Mouse (Mus musculus) midbrain, embryonic 16.5 days (tissue): ENCODE measurements around the gene Slc35e3. TPM values are rescaled to one million over a fixed set of nuclear protein-coding genes. Genes with fewer than 3 reads are reported as not detected.

ENCODE experiments used
- ATAC-seq: fragments of 200-750 bp; cut with Nextera tagmentation; 2 replicates; pipeline ENCODE4 v1.8.0; 2017; ENCODE audit warnings: moderate TSS enrichment
- H3K27ac ChIP-seq: fragments of 300-500 bp; sonication (generic); 2 replicates; pipeline ENCODE4 v1.5.1; 2014; ENCODE audit warnings: mild to moderate bottlenecking, low read length, mixed read lengths
- H3K27me3 ChIP-seq: fragments of 300-500 bp; sonication (generic); 2 replicates; pipeline ENCODE4 v1.6.1; 2014; ENCODE audit warnings: low read depth, low read length, mixed read lengths; ENCODE audit not compliant: control insufficient read depth, insufficient read depth
- H3K36me3 ChIP-seq: fragments of 300-500 bp; sonication (generic); 2 replicates; pipeline ENCODE4 v1.6.1; 2014; ENCODE audit warnings: mild to moderate bottlenecking, low read length, moderate library complexity, mixed read lengths; ENCODE audit not compliant: control insufficient read depth, insufficient read depth
- H3K4me1 ChIP-seq: fragments of 300-500 bp; sonication (generic); 2 replicates; pipeline ENCODE4 v1.6.1; 2014; ENCODE audit warnings: mild to moderate bottlenecking, low read length, mixed read lengths; ENCODE audit not compliant: control insufficient read depth, insufficient read depth
- H3K4me2 ChIP-seq: fragments of 300-500 bp; sonication (generic); 2 replicates; pipeline ENCODE4 v1.6.1; 2014; ENCODE audit warnings: mild to moderate bottlenecking, low read length, mixed read lengths
- H3K4me3 ChIP-seq: fragments of 300-500 bp; sonication (generic); 2 replicates; pipeline ENCODE4 v1.5.1; 2014; ENCODE audit warnings: low read depth, mild to moderate bottlenecking, low read length, moderate library complexity, mixed read lengths
- H3K9ac ChIP-seq: fragments of 300-500 bp; sonication (generic); 2 replicates; pipeline ENCODE4 v1.6.1; 2014; ENCODE audit warnings: low read depth, low read length, mixed read lengths
- H3K9me3 ChIP-seq: fragments of 300-500 bp; sonication (generic); replicated peaks from 2 replicates; pipeline ENCODE4 v1.6.1; 2014; ENCODE audit warnings: mild to moderate bottlenecking, low read length, mixed read lengths; ENCODE audit not compliant: control insufficient read depth, poor library complexity, severe bottlenecking
- WGBS: fragments of 180-500 bp; shearing (Covaris S2); extraction: QIAGEN DNeasy Blood & Tissue Kit; methylation state at CpG from one replicate; pipeline ENCODE4 v1.1.7; 2014; 5-methylcytosine and 5-hydroxymethylcytosine counted together
- polyA plus RNA-seq: library from polyadenylated mRNA; unstranded; fragments of >200 nt; fragmentation: Nextera tagmentation; extraction: Ambion mirVana; gene quantifications from 2 replicates; pipeline ENCODE4 v1.2.1, GENCODE M21; 2015

Slc35e3 gene
- polyA plus RNA-seq, 1 experiment from 2014 or later, result 34.8 TPM

DNA sequence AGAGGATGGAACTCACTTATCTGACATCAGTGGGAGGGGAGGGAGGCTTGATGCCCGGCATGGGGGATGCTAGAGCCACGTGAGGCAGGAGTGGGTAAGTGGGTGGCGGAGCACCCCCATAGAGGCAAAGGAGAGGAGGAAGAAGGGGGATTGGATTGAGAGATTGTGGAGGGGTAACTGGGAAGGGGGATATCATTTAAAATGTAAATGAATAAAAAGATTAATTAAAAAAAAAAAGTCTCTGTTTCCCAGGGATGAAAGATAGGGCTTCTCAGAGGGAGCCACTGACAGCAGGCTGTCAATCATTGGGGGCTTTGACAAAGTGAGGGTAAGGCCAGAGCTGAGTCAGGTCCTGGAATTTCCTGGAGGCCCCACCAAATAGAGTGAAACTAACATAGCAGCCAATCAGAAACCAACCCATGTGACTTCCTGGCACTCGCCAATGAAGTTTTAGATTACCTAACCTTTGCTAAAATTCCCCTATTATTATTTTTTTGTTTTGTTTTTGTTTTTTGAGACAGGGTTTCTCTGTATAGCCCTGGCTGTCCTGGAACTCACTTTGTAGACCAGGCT is 31.2 kb downstream of the Slc35e3 start:
- H3K4me2 ChIP-seq, result no peak overlapping the region
- no peaks in the 10 kb centered on the region for H3K27me3 ChIP-seq
- no peak overlapping the region for H3K9ac ChIP-seq
- whole genome bisulfite sequencing, result 76% methylated on average over 4 of the region's 4 CpGs
- H3K36me3 ChIP-seq, result no peaks in the 10 kb centered on the region
- ATAC-seq, result no peak
- H3K27ac ChIP-seq, result no peak overlapping the region
- no peaks in the 10 kb centered on the region for H3K9me3 ChIP-seq
- peaks cover 5% of the 10 kb centered on the region; the same call in 1 of the 2 replicates for H3K4me1 ChIP-seq
- H3K4me3 ChIP-seq, result no peak overlapping the region

DNA sequence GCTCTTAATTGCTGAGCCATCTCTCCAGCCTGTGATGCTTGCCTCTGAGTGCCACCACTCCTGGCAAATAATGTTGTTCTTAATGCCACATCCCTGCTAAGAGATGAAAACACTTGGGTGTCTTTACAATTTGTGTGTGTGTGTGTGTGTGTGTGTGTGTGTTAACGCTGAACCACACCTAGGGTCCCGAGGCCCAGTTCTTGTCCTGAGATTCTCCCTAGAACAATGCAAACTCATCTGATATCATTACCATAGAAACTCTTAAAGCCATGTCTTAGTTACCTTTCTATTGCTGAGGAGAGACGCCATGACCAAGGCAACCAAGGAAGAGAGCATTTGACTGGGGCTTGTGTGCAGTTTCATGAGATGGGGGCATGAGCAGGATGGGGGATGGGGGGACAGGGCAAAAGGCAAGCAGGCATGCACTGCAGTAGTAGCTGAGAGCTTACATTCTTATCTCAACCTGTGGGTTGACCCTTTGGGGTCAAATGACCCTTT is 32.1 kb downstream of the Slc35e3 start:
- H3K27me3 ChIP-seq, result no peaks in the 10 kb centered on the region
- H3K4me2 ChIP-seq, result no peak overlapping the region
- H3K27ac ChIP-seq, result no peak overlapping the region
- H3K4me1 ChIP-seq, result peaks cover 10% of the 10 kb centered on the region
- no peak overlapping the region for H3K4me3 ChIP-seq
- H3K9me3 ChIP-seq, result no peaks in the 10 kb centered on the region
- ATAC-seq, result no peak
- H3K36me3 ChIP-seq, result no peaks in the 10 kb centered on the region
- whole genome bisulfite sequencing, result 90% methylated on average over 3 of the region's 3 CpGs
- H3K9ac ChIP-seq, result no peak overlapping the region

DNA sequence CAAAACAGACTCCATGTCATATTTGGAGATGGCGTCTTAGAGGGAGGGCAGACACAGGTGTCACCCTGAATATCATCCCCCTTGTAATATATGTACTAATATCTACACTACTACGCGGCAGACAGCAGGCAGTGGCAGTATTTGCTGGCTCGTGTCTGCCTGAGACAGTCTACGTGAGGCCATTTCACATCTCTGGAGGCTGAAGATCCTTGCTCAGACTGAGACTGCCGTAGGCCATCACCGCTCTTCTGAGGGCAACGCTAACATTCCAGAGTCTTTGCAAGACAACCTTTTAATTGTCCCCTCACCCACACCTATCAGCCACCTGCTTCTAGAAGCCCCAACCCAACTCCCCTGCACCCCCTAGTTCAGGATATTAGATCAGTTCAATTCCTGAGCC is 32.7 kb downstream of the Slc35e3 start:
- ATAC-seq, result no peak
- no peaks in the 10 kb centered on the region for H3K36me3 ChIP-seq
- no peaks in the 10 kb centered on the region for H3K9me3 ChIP-seq
- H3K27ac ChIP-seq, result no peak overlapping the region
- peaks cover 15% of the 10 kb centered on the region for H3K4me1 ChIP-seq
- H3K4me3 ChIP-seq, result no peak overlapping the region
- no peak overlapping the region for H3K9ac ChIP-seq
- WGBS, result 93% methylated on average over 8 of the region's 8 CpGs
- no peak overlapping the region for H3K4me2 ChIP-seq
- no peaks in the 10 kb centered on the region for H3K27me3 ChIP-seq

DNA sequence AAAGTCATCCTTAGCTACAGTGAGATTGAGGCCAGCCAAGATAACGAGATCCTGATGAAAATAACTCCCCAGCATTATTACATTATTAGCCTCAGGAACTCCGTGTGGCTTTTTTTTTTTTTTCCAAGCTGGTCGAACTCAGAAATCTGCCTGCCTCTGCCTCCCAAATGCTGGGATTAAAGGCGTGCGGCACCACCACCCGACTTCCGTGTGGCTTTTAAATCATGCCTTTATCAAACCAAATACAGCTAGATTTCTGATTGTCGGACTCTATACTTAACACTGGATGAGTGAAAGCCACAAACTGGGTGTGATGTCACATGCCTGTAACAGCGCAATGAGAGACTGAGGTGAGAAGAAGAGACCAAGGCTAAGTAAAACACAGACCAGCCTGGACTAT is 33.3 kb downstream of the Slc35e3 start:
- H3K9ac ChIP-seq, result no peak overlapping the region
- no peaks in the 10 kb centered on the region for H3K27me3 ChIP-seq
- H3K4me3 ChIP-seq, result no peak overlapping the region
- H3K27ac ChIP-seq, result no peak overlapping the region
- no peak for ATAC-seq
- peaks cover 15% of the 10 kb centered on the region for H3K4me1 ChIP-seq
- H3K4me2 ChIP-seq, result no peak overlapping the region
- H3K36me3 ChIP-seq, result no peaks in the 10 kb centered on the region
- whole genome bisulfite sequencing, result 92% methylated on average over 9 of the region's 9 CpGs
- H3K9me3 ChIP-seq, result no peaks in the 10 kb centered on the region

DNA sequence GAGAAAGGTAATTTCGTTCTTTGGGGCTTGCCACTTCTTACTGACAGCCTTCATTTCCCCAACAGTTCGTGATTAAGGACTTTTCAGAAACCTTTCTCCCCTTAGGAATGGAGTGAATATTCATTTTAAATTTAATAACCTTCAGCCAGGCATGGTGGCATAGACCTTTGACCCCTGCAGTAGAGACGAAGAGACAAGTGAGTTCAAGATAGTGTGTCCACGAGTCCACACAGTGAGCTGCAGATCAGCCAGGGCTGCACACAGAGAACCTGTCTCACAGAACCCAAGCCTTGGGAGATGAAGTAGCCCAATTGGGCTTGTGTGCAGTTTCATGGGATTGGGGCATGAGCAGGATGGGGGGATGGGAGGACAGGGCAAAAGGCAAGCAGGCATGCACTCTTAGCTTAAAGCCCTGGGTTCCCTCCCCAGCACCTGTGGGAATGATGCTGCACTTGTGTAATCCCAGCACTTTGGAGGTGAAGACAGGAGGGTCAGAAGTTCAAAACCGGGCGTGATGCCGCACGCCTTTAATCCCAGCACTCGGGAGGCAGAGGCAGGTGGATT is 33.9 kb downstream of the Slc35e3 start:
- peaks cover 15% of the 10 kb centered on the region for H3K4me1 ChIP-seq
- ATAC-seq, result no peak

DNA sequence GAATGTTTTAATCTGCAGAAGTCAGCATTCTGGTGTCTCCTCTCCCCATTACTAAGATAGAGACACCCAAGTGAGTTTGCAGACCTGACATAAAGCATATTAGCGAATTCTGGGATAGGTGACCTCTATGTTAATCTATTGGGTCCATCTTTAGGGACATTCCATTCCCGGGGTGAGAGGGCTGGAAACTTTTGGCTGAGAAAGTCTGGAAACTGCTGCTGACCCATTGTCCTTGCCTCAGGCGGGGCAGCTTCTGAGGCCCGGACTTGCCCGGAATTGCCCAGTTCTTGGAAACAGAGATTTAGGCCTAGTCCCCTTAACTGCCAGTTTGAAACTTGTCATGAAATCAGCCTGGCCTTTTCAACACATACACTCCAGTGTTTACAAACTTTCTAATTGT is 34.8 kb downstream of the Slc35e3 start:
- Histone ChIP-seq H3K27ac (no peak overlapping the region), H3K9ac (peak overlapping the region; percentile 100), H3K36me3 (peaks cover 2% of the 10 kb centered on the region; the same call in 1 of the 2 replicates), H3K9me3 (no peaks in the 10 kb centered on the region), H3K27me3 (no peaks in the 10 kb centered on the region), H3K4me2 (peak overlapping the region; percentile 49), H3K4me3 (peak overlapping the region; percentile 90), H3K4me1 (peaks cover 15% of the 10 kb centered on the region)
- no peak for ATAC-seq
- 69% methylated on average over 5 of the region's 5 CpGs for WGBS

More for the DNA sequence above, 33.9 kb downstream of the Slc35e3 start:
- Histone ChIP-seq H3K27ac (no peak overlapping the region), H3K27me3 (no peaks in the 10 kb centered on the region), H3K4me3 (no peak overlapping the region), H3K36me3 (no peaks in the 10 kb centered on the region), H3K4me2 (no peak overlapping the region), H3K9me3 (no peaks in the 10 kb centered on the region), H3K9ac (no peak overlapping the region)
- 92% methylated on average over 9 of the region's 9 CpGs for WGBS

DNA sequence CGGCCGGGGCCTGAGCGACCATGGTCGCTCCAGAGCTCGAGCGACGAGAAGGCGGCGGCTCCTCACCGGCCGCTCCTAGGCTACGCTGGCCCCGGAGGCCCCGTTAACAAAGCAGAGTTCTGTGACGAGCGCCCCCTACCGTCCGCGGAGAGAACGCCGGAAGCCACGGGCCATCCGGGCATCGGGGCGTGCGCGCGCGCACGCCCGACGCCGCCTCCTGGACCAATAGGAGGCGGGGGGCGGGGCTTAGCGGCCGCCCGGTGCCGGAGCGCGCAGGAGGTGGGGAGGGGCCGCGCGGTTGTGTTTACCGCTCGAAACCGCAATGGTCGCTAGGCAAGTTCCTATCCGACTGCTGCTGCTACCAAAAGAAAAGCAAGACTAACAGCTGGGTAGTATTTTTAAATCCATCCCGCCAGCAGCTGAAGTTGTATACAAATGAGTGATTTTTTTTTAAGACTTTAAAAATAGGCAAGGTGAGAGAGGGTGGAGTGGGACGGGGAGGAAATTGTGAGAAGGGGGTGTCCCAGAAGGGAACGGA is 35.5 kb downstream of the Slc35e3 start, which contains the start of gene Mdm2:
Mdm2 (minus strand) TSS at position 155 of the 538 bp plus-strand sequence.
- H3K4me1 ChIP-seq, result peaks cover 15% of the 10 kb centered on the region
- H3K4me3 ChIP-seq, result peak within 1 kb of the TSS; percentile 90
- H3K27ac ChIP-seq, result peak within 1 kb of the TSS; percentile 100
- H3K27me3 ChIP-seq, result no peaks in the 10 kb centered on the region
- under 1% methylated on average over 52 of the region's 52 CpGs for WGBS
- peak within 1 kb of the TSS; percentile 100 for H3K9ac ChIP-seq
- H3K9me3 ChIP-seq, result no peaks in the 10 kb centered on the region
- peak; percentile 93 for ATAC-seq
- peaks cover 2% of the 10 kb centered on the region; the same call in 1 of the 2 replicates for H3K36me3 ChIP-seq
- peak within 1 kb of the TSS; percentile 67 for H3K4me2 ChIP-seq

DNA sequence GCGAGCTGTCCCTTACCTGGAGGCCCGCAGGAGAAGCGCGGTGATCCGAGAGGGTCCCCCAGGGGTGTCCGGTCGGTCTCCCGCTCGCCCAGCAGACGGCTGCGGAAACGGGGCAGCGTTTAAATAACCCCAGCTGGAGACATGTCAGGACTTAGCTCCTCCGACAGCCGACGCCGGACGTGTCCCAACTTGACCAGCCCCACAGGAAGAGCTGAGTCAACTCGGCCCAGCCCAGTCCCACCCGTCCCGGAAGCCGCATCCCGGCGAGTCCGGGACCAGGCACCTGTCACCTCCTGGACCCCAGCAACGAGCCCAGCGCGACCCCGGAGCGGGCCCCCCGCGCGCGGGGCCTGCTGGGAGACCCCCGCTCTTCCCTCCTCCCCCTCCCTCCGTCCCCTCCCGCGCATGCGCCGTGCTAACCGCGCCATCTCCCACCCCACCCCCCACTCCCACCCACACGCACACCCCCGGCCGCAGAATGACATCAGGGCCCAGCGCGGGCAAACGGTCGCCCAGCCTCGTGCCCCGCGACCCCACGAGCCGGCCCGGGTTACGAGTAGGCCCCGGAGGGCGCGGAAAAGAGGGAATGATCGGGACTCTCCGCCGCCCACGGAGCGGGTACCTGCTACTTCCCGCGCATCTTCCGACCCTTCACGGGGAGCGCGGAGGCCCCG is 36.1 kb downstream of the Slc35e3 start:
- ATAC-seq, result peak; percentile 81
- peaks cover 3% of the 10 kb centered on the region; the same call in 1 of the 2 replicates for H3K36me3 ChIP-seq
- H3K4me1 ChIP-seq, result peaks cover 15% of the 10 kb centered on the region
- H3K4me2 ChIP-seq, result peak overlapping the region; percentile 67
- H3K9ac ChIP-seq, result peak overlapping the region; percentile 100
- under 1% methylated on average over 51 of the region's 71 CpGs for WGBS
- H3K27me3 ChIP-seq, result no peaks in the 10 kb centered on the region
- peak overlapping the region; percentile 90 for H3K4me3 ChIP-seq
- no peaks in the 10 kb centered on the region for H3K9me3 ChIP-seq
- H3K27ac ChIP-seq, result peak overlapping the region; percentile 100
